Mouse (Mus musculus) neutrophil, adult 83 days (primary cell): ENCODE data around the gene Ccl9. TPM values are rescaled to one million over a fixed set of nuclear protein-coding genes. Genes with fewer than 3 reads are reported as not detected.

Experiments
- total RNA-seq, 2 experiments: library from RNA; stranded (reverse); gene quantifications; one replicate each; pipeline ENCODE4 v1.2.4; 2023

The Ccl9 gene
- 100 to 1,000 TPM; 149 to 171 TPM for total RNA-seq

DNA sequence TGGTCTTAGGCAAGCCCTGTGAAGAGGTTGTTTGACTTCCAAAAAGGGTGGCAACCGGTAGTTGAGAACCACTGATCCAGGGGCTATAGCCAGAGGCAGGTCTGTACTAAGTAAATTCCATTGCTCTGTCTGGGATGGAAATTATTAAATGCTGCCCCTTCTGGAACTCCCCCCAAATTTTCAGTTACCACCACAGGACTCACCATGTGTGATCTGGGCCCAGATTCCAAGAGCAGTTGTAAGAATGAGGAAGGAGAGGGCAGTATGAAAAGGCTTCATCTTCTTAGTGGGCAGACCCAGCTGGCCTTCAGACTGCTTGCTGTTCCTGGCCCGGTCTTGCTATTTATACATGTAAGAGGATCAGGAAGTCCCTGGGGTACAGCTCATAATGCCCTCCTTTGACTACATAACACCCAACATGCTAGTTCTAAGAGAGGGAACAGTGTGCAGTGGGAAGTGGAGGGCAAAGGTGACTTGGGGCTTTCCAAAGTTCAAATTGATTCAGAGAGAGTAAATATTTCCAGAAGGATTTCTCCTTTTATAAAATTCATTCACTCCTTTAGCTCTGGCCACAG is at the start of gene Ccl9:
Ccl9 (minus strand) TSS at position 451 of the 575 bp plus-strand sequence.

DNA sequence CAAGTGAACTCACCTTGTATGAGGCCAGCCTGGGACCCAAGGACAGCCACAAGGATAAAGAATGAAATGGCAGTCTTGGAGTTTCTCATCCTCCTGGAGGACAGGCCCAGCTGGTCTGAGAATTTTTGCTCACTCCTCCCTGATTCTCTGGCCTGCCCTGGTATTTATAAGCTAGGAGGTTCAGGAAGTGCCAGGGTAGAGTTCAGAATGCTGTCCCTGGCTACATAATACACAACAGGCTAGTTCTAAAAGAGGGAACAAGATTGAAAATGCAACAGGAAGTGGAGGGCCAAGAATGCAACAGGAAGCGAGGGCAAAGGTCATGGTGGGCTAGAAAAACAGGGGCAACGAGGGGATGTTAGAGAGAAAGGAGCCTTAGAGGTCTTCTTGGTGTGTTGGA is 14.4 kb upstream of the Ccl9 start, which contains the start of gene Ccl6:
Ccl6 (minus strand) TSS at position 235 of the 400 bp plus-strand sequence.

DNA sequence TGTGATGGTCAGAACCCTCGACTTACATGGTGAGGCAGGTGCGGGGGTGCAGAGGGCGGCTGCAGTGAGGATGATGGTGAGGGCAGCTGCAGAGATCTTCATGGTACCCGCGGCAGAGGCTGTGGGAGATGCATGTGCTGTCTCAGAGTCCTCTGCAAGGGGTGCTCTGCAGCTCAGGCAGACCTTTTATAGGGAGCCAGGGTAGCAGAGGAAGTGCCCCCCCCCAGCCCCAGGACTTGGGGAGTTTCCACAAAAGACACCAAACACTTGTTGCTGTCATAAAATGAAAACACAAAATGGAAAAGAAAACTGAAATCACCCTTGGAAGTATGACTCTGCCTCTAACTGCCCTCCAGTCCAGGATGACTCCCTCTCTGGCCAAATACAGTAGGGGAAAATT is 48.1 kb downstream of the Ccl9 start, which contains the start of gene Ccl5:
Ccl5 (minus strand) TSS at position 159 of the 400 bp plus-strand sequence.

Other genes with a start within 250 kb of the Ccl9 start
- gene Rasl10b, start 169.5 kb downstream of the Ccl9 start, total RNA-seq: under 1 TPM; 0.35 TPM
- gene Gas2l2, start 149.2 kb downstream of the Ccl9 start, total RNA-seq: under 1 TPM; 0.13 to 0.20 TPM
- gene 1700020L24Rik, start 141.0 kb downstream of the Ccl9 start, total RNA-seq: 10 to 100 TPM; 49.2 to 61.8 TPM
- gene Mmp28, start 115.6 kb downstream of the Ccl9 start, total RNA-seq: 1 to 10 TPM; 2.5 TPM
- gene Taf15, start 105.5 kb downstream of the Ccl9 start, total RNA-seq: 10 to 100 TPM; 74.2 to 85.4 TPM
- not detected for gene Heatr9, start 56.5 kb downstream of the Ccl9 start, total RNA-seq
- 1 to 10 TPM in 1 of 2 experiments, under 1 TPM in 1; 0.99 to 2.0 TPM for gene Ccl5, start 48.1 kb downstream of the Ccl9 start, total RNA-seq
- 100 to 1,000 TPM; 752 to 851 TPM for gene Ccl6, start 14.5 kb upstream of the Ccl9 start, total RNA-seq
- gene Rpl9-ps1, start 67.0 kb upstream of the Ccl9 start, total RNA-seq: not detected
- 100 to 1,000 TPM in 1 of 2 experiments, 10 to 100 TPM in 1; 88.6 to 122 TPM for gene Ccl3, start 70.7 kb upstream of the Ccl9 start, total RNA-seq
- 10 to 100 TPM; 17.5 to 20.5 TPM for gene Ccl4, start 83.9 kb upstream of the Ccl9 start, total RNA-seq
- 10 to 100 TPM; 28.0 to 34.8 TPM for gene Wfdc17, start 125.4 kb upstream of the Ccl9 start, total RNA-seq
- gene Wfdc18, start 130.4 kb upstream of the Ccl9 start, total RNA-seq: 1 to 10 TPM in 1 of 2 experiments, not detected in 1; 1.5 TPM
- gene Wfdc21, start 168.3 kb upstream of the Ccl9 start, total RNA-seq: 100 to 1,000 TPM; 660 to 716 TPM
- 10 to 100 TPM; 29.5 to 38.3 TPM for gene Heatr6, start 175.1 kb upstream of the Ccl9 start, total RNA-seq